Mouse (Mus musculus) brain, embryonic 18.5 days (tissue): ENCODE data around the gene Lrba.

ENCODE experiments used
- DNase-seq: peaks from one replicate; pipeline ENCODE4 v3.0.0-alpha.2; 2012; ENCODE audit warnings: low read depth, low spot score

Gene Lrba

DNA sequence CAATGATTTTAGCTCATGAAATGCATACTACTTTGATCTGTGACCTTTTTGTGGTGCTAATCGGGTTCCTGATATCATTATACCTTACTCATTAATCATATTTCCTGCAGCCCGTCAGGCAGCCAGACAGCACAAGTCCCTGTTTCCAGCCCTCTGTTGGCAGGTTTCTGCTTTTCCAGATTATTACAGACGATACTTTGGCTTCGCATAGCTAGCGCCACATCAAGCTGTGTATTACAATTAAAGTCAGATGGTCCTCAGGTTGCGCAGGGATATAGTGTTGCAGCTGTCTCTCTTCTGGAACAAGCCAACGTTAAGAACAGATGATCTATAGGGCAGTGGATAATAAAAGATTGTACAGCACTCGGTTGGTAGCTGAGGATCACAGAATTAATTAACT, 443.7 kb downstream of the Lrba start:
- DNase-seq = no peak

GRCm38 (mm10) chr3:86677573-86678155, 453.2 kb downstream of the Lrba start:
- no peak for DNase-seq

- DNase-seq = no peak
Observed at GRCm38 (mm10) chr3:86687571-86688209, 463.2 kb downstream of the Lrba start.

DNA sequence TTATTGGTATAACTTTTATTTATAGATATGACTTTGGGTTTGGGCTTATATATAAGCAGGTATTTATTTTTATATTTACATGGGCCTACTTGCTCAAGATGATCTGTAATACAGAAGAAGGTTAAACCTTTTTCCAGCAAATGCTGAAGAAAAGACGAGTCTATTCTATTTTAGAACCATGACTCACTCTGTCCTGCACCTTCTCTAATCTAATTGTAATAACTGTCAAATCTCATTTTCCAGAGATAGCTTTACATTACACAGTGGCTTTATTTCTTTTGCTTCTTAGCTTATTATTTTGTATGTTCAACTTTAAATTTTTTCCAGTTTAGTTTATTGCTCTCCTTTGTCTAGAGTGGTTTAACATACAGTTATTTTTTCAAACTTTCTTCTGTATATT, 464.0 kb downstream of the Lrba start:
- DNase-seq = no peak

- no peak for DNase-seq
Observed at GRCm38 (mm10) chr3:86689305-86689704, 464.8 kb downstream of the Lrba start.

- no peak for DNase-seq
Observed at GRCm38 (mm10) chr3:86692779-86693178, 468.3 kb downstream of the Lrba start.

- no peak for DNase-seq
Observed at GRCm38 (mm10) chr3:86693553-86693952, 469.1 kb downstream of the Lrba start.

GRCm38 (mm10) chr3:86698947-86699346, 474.5 kb downstream of the Lrba start:
- DNase-seq = no peak

GRCm38 (mm10) chr3:86701163-86701563, 476.7 kb downstream of the Lrba start:
- DNase-seq = peak; percentile 14

GRCm38 (mm10) chr3:86709472-86709871, 485.0 kb downstream of the Lrba start:
- no peak for DNase-seq

GRCm38 (mm10) chr3:86711530-86711929, 487.1 kb downstream of the Lrba start:
- no peak for DNase-seq

GRCm38 (mm10) chr3:86712758-86713157, 488.3 kb downstream of the Lrba start:
- no peak for DNase-seq

DNA sequence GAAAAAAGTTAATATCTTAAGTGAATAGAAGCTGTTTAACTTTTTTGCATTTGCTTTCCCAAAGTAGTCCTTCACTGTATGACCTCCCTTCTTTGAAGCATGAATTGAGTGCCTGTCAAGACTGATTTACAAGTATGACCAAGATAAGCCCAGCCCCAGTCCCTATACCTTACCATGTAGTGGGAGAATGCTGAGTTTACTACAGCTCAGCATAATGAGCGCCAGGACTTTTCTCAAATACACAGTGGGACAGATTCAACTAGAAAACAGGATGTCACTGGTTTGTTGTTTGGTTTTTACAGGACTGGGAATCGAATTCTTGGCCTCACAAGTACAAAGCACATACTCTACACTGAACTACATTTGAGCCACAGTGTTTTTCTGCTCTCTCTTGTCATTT, 490.0 kb downstream of the Lrba start:
- DNase-seq = no peak

DNA sequence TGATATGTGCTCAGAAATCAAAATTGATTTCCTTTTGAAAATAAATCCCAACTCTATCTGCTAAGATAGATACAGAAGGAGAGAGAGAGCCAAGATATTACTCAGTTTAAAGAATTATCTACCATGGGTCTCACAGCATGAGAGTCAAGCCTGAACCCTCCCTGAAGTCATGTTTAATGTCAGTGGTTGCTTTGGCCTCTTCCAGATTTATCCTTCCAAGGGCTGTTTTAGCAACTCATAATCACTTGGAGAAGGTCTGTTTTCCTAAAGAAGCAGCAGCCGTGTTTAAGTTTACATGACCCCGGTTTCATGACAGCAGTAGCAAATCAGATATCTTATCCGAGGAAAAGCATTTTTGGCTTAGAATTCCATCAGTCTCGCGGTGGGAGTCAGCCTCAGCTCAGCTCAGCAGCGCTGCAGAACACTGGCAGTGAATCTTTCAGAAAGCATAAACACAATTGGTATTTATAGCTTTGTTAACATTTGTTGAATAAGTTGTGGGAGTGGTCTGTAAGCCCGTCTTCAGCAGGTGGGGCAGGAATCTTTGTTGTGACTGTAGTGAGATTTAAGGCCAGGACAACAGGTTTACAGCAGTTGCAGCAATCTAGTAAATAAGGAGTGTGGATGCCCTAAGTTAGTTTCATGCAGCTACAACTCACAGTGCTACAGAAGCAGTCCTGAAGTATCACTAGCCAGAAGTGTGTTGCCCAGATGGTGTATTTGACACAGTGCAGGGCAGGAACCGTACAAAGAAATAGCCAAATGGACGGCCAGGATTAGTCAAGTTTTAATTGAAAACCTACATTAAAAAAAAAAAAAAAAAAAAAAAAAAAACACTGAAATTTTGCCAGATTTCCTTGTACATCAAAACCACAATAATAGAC, 499.2 kb downstream of the Lrba start:
- no peak for DNase-seq

GRCm38 (mm10) chr3:86725113-86725512, 500.6 kb downstream of the Lrba start:
- DNase-seq = no peak

DNA sequence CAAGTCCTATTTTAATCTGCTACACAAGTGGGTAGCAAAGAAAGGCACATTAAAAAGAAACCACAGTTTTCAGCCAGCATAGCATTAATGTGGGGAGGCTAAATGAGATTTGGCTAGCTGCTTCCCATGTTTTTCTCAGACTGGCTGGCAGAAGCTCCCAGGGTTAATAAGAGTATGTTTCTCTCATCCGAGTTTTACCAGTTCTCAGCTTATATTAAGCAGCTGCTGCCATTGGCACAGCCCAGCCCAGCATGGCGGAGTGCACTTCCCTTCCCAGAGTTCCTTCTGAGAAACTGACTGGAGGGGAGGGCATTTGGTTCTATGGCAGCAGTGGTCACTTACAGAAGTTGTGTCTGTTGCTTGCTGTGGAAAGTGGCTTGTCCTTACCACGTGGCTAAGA, 514.4 kb downstream of the Lrba start:
- no peak for DNase-seq

GRCm38 (mm10) chr3:86739745-86740144, 515.3 kb downstream of the Lrba start:
- DNase-seq = no peak

DNA sequence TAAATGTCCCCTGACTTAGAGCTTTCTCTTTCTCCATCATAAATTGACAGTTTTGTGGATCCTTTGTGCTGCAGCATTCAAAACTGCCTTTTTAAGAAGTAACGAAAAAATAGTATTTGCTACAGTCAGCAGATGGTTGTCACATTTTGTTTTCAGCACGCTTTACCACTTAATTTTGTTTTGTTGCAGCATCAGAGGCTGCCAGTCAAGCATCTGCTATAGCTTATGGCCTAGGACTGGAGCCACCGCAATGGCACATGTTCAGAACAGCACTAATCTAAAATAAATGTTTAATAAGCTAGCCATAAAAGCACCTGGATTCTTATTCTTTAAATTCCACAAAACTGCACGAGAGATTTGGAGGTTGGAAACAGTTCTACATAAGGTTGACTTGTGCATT, 520.9 kb downstream of the Lrba start:
- no peak for DNase-seq

GRCm38 (mm10) chr3:86745769-86746512, 521.5 kb downstream of the Lrba start:
- no peak for DNase-seq

- DNase-seq = no peak
Observed at GRCm38 (mm10) chr3:86750652-86751051, 526.2 kb downstream of the Lrba start.

DNA sequence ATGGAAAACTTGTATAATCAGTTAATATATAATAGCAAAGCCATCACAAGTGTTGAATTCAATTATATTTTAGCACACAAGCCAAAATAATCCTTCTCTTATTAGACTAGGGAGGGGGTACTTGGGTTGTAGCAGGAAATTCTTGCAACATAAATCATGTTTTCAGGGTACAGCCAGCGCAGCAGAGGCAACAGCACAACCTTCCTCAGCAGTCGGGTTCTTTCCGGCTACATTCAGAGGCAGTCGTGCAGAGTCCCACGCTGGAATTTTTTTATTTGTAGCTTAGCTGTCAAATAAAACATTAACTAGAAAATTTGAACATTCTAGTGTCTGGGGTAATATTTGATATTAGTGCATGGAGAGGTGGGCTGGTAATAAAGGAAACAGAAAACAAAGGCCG, 529.7 kb downstream of the Lrba start:
- no peak for DNase-seq
